Mouse (Mus musculus): ENCODE measurements around the gene Ddx56.
"Not testable (repeated sequence)": the region's sequence is repeated elsewhere in the genome, so short reads cannot be mapped to it uniquely, and the experiment has no call there.

Gene Ddx56

DNA sequence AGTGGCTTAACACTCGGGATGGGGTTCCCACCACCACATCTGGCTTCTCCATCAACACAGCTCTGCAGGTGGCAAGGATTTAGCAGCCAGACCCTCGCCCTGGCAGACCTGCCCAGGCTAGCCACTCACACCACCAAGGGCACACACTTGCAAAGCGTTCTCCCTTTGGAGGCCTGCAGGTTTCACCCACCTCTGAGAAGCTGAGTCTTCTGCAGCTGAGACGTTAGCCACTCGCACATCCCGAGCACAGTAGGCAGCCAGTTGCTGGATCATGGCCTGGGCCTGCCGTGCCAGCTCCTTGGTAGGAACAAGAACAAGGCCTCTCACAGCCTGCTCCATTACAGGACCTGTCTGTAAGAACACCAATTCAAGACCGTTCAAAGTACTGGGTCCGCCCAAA is 951 bp downstream of the Ddx56 start:
- DNase-seq (ENCODE audit: extremely low spot score, low spot score), result no peak

DNA sequence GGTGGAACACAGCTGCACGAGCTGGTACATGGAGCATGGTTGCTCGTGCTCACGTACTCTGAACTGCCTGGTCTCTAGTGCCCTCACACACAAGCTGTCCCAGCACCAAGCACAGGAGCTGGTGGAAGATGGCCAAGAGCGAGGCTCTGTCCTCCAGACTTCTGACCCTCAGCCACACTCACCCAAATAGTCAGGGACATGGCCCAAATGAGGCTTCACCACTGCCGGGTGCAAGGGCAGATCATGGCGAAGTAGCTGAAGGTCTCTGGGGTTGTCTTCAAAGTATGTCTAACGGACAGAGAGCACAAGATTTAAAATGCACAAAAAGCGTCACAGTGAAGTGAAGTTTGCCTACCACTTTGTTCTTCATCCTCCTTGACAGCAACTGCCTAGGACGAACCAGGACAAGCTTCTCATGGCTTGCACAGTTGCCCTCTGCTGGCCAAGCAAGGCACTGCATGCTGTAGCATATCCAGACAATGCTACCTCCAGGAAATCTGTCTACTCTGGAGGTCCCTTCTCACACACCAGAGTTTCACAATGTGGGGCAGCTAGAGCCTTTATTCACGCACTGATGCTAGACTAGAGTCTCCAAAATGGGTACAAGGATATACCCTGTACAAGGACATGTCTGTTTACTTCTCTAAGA is 6.0 kb downstream of the Ddx56 start:
- DNase-seq (ENCODE audit: extremely low spot score, low spot score), result peak; percentile 82

GRCm38 (mm10) chr11:6259413-6259812 is 8.2 kb downstream of the Ddx56 start:
- DNase-seq (ENCODE audit: extremely low spot score, low spot score), result no peak

GRCm38 (mm10) chr11:6256490-6257072 is 11.0 kb downstream of the Ddx56 start:
- DNase-seq (ENCODE audit: extremely low spot score, low spot score), result no peak

GRCm38 (mm10) chr11:6254602-6255001 is 13.0 kb downstream of the Ddx56 start:
- not testable (repeated sequence) for DNase-seq (ENCODE audit: extremely low spot score, low spot score)

DNA sequence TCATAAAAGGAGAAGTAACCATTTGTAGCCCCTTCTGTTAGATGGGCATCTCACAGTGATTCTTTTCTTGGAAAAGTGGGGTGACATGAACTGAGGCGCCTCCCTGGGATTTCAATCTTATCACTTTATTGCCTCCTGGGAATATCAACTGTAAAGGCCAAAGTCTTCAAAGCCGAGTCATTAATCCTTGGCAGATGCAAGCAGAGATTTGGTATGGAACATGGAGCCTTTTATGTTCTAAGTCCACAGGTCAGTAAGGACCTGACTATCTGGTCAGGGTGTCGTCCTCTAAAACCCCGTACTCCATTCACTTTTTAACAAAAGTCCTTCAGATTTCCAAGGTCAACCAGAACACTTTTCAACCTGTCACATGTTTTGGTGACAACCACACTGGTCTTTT is 14.7 kb downstream of the Ddx56 start:
- DNase-seq (ENCODE audit: extremely low spot score, low spot score), result no peak

- DNase-seq (ENCODE audit: extremely low spot score, low spot score), result no peak
These were observed 15.3 kb downstream of the Ddx56 start for GRCm38 (mm10) chr11:6252248-6252647.

DNA sequence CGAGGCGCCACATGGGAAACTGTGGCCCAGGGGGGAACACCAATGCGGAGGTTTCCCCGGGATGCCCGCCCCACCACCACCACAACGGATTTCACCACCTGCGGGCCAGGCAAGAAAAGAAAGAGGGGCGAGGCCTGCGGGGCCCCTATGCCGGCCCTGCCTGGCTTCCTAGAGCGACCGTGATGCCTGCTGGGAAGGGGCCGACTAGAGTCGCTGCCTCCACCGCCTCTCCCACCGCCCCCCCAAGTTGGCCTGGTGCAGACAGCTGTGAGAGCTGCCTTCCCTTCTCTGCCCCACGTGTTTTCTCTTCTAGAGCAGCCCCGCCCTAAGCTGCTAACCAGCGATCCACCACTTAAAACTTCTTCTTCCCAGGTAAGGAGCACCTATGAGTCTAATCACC is 22.9 kb downstream of the Ddx56 start:
- no peak for DNase-seq (ENCODE audit: extremely low spot score, low spot score)

DNA sequence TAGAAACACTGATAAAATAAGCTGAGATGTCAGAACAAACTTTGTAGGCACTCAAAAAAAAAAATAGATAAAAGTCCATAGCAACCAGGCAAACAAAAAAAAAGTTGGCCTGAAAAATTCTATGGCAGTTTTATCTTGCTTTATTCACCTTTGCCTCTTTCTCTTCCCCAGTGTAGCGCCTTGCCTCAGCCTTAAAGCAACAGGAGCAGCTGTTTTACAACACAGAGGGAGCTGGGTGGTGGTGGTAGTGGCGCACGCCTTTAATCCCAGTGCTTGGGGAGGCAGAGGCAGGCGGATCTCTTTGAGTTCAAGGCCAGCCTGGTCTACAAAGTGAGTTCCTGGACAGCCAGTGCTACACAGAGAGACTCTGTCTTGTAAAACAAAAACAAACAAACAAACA is 34.5 kb downstream of the Ddx56 start:
- DNase-seq (ENCODE audit: extremely low spot score, low spot score), result no peak

GRCm38 (mm10) chr11:6230012-6230411 is 37.6 kb downstream of the Ddx56 start, which contains the start of gene Npc1l1:
Gene Npc1l1, minus strand, starts transcription at chr11:6230143.
- no peak for DNase-seq (ENCODE audit: extremely low spot score, low spot score)

DNA sequence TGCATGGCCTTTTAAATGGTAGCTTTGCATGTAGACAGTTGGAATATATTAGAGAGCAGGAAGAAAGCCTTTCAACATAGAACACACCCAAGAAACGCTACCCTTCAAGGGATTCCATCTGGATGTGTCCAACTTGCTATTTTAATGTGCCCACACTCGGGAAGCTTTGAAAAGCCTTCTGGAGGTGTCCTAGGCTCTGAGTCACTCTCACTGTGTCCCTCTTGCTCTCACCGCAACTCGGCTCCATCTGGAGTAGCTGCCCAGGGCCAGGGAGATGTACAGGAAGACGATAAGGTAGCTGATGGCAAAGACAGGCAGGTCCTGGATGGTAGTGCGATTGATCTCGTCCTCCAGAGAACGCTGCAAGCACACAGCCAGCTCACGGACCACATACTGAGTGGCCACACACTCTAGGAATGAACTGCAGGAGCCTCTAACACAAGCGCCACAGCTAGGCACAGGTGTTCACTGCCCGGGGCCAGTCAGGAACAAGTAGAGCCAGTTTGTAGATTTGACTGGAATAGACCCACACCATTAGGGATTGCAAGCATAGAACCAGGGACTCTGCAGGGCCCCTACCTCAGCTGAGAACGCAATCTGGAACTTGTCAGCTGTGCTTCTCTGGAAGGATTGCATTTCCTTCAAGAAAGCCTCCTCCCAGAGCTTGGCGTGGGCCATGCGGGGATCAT is 42.9 kb downstream of the Ddx56 start:
- DNase-seq (ENCODE audit: extremely low spot score, low spot score), result no peak

GRCm38 (mm10) chr11:6222187-6222586 is 45.4 kb downstream of the Ddx56 start:
- DNase-seq (ENCODE audit: extremely low spot score, low spot score), result no peak

- DNase-seq (ENCODE audit: extremely low spot score, low spot score), result no peak
These were observed 47.6 kb downstream of the Ddx56 start for GRCm38 (mm10) chr11:6219967-6220366.

DNA sequence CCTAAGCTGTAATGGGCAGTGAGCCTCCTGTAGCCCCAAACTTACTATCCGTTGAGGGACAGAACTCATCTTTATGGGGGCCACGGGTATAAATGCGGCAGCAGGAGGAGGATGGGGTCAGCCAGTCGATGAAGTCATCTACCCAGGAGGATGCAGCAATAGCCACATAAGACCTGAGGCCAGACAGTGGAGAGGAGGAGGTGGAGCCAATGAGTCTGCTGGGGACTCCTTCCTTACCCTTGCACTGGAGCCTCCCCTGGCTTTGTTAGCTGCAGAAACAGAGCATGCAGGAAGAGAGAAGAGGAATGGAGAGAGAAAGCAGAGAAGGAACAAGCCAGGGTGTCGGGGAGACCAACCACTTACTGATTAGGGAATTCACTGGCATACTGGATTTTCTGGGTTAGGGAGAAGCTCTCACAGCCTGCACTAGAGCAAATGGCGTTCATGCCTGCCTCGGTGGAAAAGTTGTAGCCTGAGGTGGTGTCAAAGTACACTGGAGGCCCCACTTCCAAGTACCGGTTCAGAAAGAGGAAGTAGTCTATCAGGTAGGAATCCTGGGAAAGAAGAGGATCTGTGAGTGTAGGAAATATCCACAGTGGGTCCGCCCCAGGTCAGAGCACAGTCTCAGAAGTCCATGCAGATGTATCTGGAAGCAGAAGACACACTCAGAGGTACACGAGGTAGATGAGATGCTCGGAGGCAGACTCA is 49.2 kb downstream of the Ddx56 start:
- no peak for DNase-seq (ENCODE audit: extremely low spot score, low spot score)

GRCm38 (mm10) chr11:6216834-6217233 is 50.7 kb downstream of the Ddx56 start:
- no peak for DNase-seq (ENCODE audit: extremely low spot score, low spot score)

Measured in neural tube, embryonic 10.5 days (tissue).